Mouse (Mus musculus) ES-Bruce4 (cell line): ENCODE data around the gene Ndufb8. TPM values are rescaled to one million over a fixed set of nuclear protein-coding genes. Genes with fewer than 3 reads are reported as not detected.

Source experiments
- H3K27ac ChIP-seq: 2 replicates; pipeline ENCODE4 v1.5.1; 2012; ENCODE audit warnings: low read length, inconsistent platforms; ENCODE audit not compliant: insufficient read depth
- H3K27me3 ChIP-seq: 2 replicates; pipeline ENCODE4 v1.6.1; 2012; ENCODE audit warnings: mild to moderate bottlenecking, low read length, inconsistent platforms; ENCODE audit not compliant: control insufficient read depth, poor library complexity, insufficient read depth, severe bottlenecking
- H3K36me3 ChIP-seq: 2 replicates; pipeline ENCODE4 v1.6.1; 2012; ENCODE audit warnings: inconsistent platforms, mild to moderate bottlenecking, low read length, moderate library complexity; ENCODE audit not compliant: control insufficient read depth, poor library complexity, insufficient read depth, severe bottlenecking
- H3K4me1 ChIP-seq: one replicate; pipeline ENCODE4 v1.8.1; 2011; ENCODE audit warnings: low read length; ENCODE audit not compliant: control insufficient read depth, insufficient read depth
- H3K4me3 ChIP-seq: 2 replicates; pipeline ENCODE4 v1.5.1; 2011; ENCODE audit warnings: low read depth, mild to moderate bottlenecking, low read length
- H3K9ac ChIP-seq: 2 replicates; pipeline ENCODE4 v1.6.1; 2012; ENCODE audit warnings: low read depth, mild to moderate bottlenecking, inconsistent platforms; ENCODE audit not compliant: poor library complexity, severe bottlenecking
- H3K9me3 ChIP-seq: replicated peaks from 2 replicates; pipeline ENCODE4 v1.6.1; 2012; ENCODE audit warnings: mild to moderate bottlenecking, low read length, inconsistent platforms; ENCODE audit not compliant: control insufficient read depth, poor library complexity, insufficient read depth, severe bottlenecking
- CTCF ChIP-seq: IDR thresholded peaks from one replicate; pipeline ENCODE4 v1.8.1; 2011; ENCODE audit warnings: low read depth, low read length
- EP300 ChIP-seq: IDR thresholded peaks from 2 replicates; pipeline ENCODE4 v1.6.1; 2011; ENCODE audit warnings: low read depth, low read length; ENCODE audit not compliant: insufficient read depth
- POLR2A ChIP-seq: IDR thresholded peaks from one replicate; pipeline ENCODE4 v1.8.1; 2011; ENCODE audit warnings: low read length; ENCODE audit not compliant: insufficient read depth
- polyA plus RNA-seq: library from polyadenylated mRNA; stranded (reverse); fragments of >200 nt; gene quantifications from 2 replicates; pipeline ENCODE4 v1.2.4, GENCODE M21; 2011; ENCODE audit warnings: low read depth; ENCODE audit not compliant: missing spikeins, insufficient read depth, insufficient read length

Gene Ndufb8
- polyA plus RNA-seq, 1 experiment = 181 TPM

- Histone ChIP-seq H3K4me3 (no peak overlapping the region), H3K36me3 (peaks cover 6% of the 10 kb centered on the region; the same call in 1 of the 2 replicates), H3K27me3 (no peaks in the 10 kb centered on the region; the same call in 1 of the 2 replicates)
Measured at GRCm38 (mm10) chr19:44544372-44544771, 10.9 kb downstream of the Ndufb8 start.

GRCm38 (mm10) chr19:44542694-44543178 lies 12.5 kb downstream of the Ndufb8 start:
- TF ChIP-seq EP300 (no peak), POLR2A (no peak), CTCF (no peak)
- H3K9ac ChIP-seq = no peak overlapping the region
- H3K27ac ChIP-seq = no peak overlapping the region
- no peaks in the 10 kb centered on the region; the same call in 1 of the 2 replicates for H3K27me3 ChIP-seq
- H3K36me3 ChIP-seq = no peaks in the 10 kb centered on the region
- no peaks in the 10 kb centered on the region; the same call in 1 of the 2 replicates for H3K9me3 ChIP-seq
- H3K4me1 ChIP-seq = no peaks in the 10 kb centered on the region
- no peak overlapping the region for H3K4me3 ChIP-seq

More at GRCm38 (mm10) chr19:44544372-44544771, 10.9 kb downstream of the Ndufb8 start:
- Histone ChIP-seq H3K9ac (no peak overlapping the region), H3K27ac (no peak overlapping the region), H3K9me3 (no peaks in the 10 kb centered on the region; the same call in 1 of the 2 replicates), H3K4me1 (no peaks in the 10 kb centered on the region)
- TF ChIP-seq CTCF = no peak

GRCm38 (mm10) chr19:44537416-44537815 lies 17.8 kb downstream of the Ndufb8 start:
- Histone ChIP-seq H3K27me3 (no peaks in the 10 kb centered on the region), H3K4me1 (no peaks in the 10 kb centered on the region), H3K9me3 (no peaks in the 10 kb centered on the region; the same call in 1 of the 2 replicates), H3K36me3 (no peaks in the 10 kb centered on the region), H3K9ac (no peak overlapping the region), H3K27ac (no peak overlapping the region), H3K4me3 (no peak overlapping the region)
- TF ChIP-seq CTCF = no peak

- Histone ChIP-seq H3K9me3 (no peaks in the 10 kb centered on the region), H3K4me1 (no peaks in the 10 kb centered on the region), H3K4me3 (no peak overlapping the region), H3K27me3 (no peaks in the 10 kb centered on the region), H3K27ac (no peak overlapping the region), H3K36me3 (no peaks in the 10 kb centered on the region), H3K9ac (no peak overlapping the region)
- TF ChIP-seq CTCF (peak; percentile 33), EP300 (no peak)
Measured at GRCm38 (mm10) chr19:44535376-44535775, 19.9 kb downstream of the Ndufb8 start.

GRCm38 (mm10) chr19:44530018-44530417 lies 25.2 kb downstream of the Ndufb8 start:
- Histone ChIP-seq H3K27ac (no peak overlapping the region), H3K9ac (no peak overlapping the region), H3K36me3 (no peaks in the 10 kb centered on the region), H3K4me3 (no peak overlapping the region), H3K9me3 (no peaks in the 10 kb centered on the region), H3K4me1 (no peaks in the 10 kb centered on the region), H3K27me3 (no peaks in the 10 kb centered on the region)
- TF ChIP-seq CTCF = no peak
- no peak for TF ChIP-seq EP300
- no peak for TF ChIP-seq POLR2A

GRCm38 (mm10) chr19:44525551-44526205 lies 29.6 kb downstream of the Ndufb8 start:
- no peaks in the 10 kb centered on the region for H3K27me3 ChIP-seq
- no peak overlapping the region for H3K4me3 ChIP-seq
- no peaks in the 10 kb centered on the region for H3K4me1 ChIP-seq
- H3K27ac ChIP-seq = no peak overlapping the region
- H3K9ac ChIP-seq = no peak overlapping the region
- TF ChIP-seq POLR2A = no peak
- no peak for TF ChIP-seq EP300
- no peak for TF ChIP-seq CTCF
- no peaks in the 10 kb centered on the region for H3K9me3 ChIP-seq
- H3K36me3 ChIP-seq = no peaks in the 10 kb centered on the region
